Mouse (Mus musculus) retina, postnatal 1 day (tissue): ENCODE data around the gene Erich2.

Source experiments
- DNase-seq: peaks from one replicate; pipeline ENCODE4 v3.0.0-alpha.2; 2012

Gene Erich2

DNA sequence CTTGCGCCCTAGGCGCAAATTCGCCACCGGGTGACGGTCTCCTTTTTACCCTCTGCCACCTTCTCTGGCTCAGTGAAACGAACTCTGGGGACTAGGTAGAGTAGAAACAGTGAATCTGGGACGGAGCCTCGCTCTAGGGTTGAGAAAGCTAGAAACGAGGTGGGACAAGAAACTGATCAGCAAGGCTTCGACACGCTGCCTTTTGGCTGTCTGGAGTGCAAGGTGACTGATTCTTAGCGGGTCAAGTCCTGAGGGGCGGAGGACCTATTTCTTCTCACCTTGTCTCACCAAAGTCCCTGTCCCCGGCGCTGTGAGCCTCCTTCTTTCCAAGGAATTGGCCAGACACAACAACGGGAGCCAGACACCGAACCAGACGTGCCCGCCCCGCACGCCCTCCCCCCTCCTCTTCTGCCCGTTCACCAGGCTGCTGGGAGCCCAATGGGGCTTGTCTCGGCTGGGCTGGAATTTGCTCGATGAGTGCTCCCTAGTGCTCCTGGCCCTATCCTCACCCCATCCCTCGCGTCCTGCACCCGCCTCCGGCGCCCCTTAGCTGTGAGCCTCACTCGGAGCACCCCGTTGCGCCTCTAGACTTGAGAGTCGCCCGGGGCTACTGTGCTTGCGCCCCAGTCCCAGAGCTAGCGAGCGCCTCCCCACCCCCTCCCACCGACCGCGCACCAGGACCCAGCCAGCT, 54.5 kb downstream of the Erich2 start:
- DNase-seq = peak; percentile 62

DNA sequence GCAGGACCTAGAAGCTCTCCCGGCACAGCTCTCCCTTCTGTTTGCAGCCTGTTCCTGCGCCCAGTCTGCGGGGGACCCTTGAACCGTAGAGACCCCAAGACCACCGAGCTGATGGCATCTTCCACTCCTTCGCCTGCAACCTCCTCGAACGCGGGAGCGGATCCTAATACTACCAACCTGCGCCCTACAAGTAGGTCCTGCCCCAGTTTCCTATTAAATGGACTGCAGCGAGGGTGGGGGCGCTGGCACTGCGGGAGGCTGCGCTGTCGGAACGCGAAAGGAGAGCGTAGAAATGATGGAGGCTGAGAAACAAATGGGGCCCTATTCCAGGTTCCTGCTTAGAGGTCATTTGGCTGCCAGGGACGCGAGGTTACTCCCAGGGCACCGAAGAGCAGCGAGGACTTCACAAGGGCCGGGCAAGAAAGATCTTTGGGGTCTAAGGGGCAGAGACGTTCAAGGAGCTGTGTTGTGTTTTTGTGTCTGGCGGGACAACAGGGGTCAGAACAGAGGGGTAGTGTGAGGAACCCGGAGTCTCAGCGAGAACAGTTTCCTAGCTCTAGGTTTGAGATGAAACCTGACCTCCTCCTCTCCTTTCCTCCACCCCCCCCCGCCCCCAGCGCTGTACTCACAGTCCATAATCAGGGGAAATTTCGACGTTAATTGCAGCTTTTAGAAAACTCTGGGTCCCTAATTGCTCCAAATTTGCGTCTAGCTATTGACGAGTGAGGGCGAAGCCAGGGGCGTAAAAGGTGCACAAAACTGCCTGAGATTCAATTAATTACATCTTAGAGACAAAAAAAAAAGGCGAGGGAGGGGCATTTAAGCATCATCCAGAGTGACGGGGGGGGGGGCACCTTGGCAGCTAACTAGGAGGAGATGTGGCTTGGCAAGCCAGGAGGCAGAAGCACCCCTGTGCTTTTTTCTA, 55.4 kb downstream of the Erich2 start:
- DNase-seq = peak; percentile 40

DNA sequence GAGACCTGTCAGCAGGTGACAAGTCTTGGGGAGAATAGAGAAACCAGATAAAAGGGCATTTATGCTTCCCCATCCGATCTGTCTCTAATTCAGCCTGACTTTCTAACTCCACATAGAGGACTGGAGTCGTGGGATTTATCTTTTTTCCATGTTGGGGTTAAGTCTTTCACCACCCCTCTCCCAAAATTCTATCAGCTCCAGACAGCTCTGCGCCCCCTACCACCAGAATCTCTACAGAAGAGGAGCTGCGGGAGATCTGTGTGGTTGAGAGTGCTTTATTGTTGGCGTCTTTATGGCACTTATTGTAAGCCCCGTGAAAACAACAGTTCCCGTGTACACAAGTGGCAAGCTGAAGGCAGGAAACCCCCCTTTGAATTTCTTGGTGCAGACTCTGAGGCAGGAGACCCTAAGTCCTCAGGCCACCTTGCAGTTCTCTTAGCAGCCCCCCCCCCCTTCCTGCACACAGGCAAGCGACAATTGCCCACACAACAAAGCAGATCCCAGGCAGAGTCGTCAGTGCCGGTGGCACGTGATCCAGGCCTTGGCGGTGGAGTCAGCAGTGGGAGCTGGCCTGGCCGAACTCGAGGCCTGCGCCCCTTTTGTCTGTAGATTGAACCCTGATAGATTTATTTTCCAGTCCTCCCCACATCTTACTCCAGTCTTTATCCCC, 56.2 kb downstream of the Erich2 start:
- peak; percentile 51 for DNase-seq

DNA sequence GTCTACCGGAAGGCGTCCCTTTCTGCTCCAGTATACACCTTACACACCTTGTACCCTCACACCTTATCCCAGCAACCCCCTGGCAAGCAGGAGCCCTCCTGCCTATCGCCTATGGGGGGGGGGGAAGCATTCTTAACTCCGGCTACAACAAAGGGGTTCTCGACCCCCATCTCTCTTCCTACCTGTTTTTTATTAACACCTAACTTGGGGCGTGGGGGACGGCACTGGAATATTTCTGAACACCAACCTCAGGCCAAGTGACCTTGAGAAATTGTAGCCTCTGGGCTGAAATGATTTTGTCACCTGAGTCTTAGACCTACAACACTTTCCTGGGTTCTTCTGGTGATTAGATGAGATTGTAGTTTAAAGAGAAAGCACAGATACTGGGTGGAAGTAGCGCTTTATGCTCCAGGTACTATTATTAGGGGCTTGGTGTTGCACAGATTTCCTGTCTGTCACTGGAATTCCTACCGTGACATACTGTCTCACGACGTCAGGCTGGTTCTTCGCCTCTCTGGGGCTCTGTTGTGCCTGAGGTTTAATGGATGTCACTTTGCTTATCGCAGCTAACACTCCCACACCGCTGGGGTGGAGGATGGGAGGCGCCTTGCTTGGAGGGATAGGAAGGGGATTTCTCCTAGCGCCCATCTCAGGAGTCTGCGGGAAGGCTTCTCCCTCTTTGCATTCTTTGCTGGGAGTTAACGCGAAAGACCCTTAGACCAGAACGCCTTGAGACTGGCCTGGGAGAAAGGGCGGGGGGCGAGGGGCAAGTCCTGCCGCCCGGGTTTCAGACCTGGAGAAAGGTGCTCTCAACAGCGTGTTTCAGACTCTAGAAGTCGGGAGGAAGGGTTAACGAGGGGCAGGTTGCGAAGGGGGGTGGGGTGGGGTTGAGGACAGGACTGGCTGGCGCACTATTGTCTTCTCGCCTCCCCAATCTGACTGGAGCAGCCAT, 57.3 kb downstream of the Erich2 start:
- DNase-seq = peak; percentile 59

DNA sequence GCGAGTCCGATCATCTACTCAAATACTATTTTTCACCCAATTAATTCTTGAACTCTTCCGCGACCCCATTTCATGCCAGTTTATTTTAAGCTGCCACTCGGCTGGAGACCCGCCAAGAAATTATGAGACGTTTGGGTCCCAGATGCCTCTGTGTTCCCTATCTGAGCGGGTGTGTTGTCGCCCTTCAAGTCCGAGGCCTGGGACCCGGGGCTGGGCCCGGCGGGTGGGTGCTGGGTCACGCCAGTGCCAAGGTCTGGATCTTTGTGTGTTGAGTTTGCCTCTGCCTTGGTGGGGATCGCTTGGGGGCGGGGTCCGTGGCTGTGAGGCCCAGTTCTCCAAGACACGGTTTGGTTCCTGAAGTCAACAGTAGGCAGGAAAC, 58.0 kb downstream of the Erich2 start:
- DNase-seq = peak; percentile 83

DNA sequence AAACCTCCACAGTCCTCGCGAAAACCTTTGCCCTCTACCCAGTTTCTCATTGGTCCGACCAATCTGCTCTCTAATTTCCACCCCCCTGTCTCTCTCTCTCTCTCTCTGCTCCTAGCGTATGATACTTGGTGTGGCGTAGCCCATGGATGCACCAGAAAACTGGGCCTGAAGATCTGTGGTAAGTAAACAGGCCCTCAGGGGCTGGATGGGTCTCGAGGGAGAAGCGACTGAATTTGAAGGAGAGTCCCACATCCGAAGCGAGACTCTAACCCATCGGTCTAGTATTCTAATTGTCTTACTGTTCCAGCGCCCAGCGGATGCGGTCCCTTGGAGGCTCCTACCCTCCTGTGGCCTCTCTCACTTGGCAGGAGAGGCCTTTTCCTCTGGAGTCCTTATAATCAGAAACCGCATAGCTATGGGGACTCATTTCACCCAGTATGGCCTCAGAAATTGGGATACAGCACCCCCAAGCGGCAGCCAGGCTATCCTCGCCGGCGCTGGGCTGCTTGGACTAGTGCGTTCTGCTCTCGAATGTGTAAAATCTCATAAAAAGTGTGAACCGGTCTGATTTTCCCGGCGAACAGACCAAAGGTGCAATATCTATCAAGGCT, 58.6 kb downstream of the Erich2 start:
- DNase-seq = peak; percentile 70

DNA sequence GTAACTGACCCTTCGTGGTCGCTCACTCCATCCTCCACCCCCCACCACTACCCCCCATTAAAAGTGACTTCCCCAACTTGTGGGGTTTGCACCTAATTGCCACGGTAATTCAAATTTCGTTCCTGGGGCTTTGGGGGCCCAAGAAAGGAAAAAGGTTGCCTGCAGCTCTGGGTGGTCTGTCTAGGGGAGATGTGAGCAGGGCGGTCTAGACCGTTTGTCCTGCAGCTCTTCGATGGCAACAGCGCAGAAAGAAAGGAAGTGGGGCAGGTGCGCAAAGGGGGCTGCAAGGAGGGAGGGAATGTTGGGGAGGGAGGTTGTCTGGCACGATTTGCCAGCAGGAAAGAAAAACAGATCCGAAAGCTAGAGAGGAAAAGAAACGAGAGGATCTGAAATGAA, 59.1 kb downstream of the Erich2 start:
- no peak for DNase-seq

DNA sequence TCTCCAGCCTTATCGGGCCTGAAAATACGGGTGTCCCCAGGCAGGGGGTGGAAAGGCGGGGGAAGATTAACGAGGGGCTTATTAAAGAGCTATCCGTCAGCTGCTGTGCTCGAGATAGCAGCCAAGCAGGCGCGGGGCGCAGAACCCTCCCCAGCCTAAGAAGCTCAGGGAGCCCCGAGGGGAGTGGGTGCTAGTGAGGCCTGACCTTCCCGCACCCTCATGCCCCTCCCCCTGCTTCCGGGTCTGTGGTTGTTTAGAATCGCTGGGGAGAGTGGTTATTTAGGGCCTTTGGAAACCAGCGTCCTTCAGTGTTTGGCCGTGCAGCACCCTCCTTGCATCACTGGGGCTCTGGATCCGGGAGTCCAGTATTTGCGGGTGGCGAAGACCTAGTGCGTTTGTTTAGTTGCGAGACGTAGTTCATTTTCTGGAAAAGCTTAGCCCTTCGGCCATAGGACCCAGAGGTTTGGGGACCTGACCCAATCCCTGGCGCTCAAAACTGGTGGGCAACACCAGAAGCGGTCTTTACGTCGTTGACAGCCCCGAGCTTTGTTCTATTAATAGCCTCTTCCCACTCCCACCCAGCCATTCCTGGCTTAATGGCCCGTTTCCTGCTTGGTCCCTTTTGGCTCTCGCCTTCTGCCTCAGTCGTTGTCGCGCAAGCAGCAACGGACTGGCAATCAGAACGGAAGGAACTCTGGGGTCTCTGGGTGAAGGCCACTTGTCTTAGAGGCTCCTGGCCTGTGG, 59.8 kb downstream of the Erich2 start:
- peak; percentile 81 for DNase-seq

DNA sequence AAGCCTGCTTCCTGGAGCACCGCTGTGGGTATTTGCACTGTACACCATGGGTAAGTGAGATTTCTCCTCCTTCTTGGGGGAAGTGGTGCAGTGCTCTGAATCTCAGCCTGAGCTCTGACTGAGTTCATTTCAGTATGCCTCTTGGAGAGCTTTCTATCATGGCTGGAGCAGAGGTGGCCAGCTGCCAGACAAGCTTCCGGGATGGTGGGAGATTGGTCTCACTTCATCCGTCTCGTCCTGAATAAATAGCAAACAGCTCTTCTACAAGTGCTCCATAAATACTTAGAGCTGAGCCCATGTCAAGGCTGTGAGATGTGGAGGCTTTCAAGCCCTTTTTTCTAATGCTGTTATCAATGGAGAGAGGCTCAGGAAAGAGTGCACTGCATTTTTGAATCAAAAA, 63.1 kb downstream of the Erich2 start:
- DNase-seq = peak; percentile 33

DNA sequence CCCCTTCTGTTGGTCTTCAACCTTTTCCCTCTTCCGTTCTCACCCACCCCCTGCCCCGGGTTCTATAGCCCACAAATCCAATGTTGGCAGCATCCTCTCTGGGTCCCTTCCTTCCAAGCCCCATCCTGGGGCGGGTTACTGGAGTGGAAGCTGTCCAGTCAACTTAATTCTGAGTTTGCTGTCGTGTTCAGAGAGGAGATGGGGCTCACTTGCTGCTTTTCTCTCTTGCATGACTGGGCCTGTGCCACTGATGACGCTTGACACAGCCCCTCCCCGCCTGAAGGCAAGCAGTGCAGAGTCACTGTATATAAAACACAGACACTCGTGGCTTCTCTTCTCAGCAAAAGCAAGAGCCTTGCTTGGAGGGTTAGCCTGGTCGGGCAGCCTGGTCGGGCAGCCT, 63.6 kb downstream of the Erich2 start:
- DNase-seq = peak; percentile 92

DNA sequence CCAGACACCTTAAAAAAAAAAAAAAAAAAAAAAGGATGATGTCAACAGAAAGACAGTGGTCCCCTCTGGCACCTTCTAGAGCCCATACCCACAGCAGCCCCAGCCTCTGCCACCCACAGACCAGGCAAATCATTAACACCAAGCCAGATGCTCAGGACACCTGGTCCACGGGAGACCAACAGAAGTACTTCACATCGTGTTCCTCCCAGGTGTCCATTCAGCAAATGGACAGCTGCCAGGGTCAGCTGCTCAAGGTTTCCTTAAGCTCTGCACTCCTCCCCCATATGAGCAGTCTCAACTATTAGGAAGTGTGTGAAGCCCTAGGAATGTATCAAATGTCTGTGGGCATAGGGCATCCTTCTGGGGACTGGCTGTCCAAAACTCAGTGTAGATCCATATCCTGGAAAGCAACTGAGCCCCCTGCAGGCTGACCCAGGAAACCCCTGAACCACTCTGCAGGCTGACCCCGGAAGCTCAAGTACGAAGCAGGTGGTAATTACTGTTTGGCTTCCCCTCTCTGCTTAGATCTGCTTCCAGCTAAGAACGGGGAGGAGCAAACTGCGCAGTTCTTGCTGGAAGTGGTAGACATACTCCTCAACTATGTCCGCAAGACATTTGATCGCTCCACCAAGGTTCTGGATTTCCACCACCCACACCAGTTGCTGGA, 65.1 kb downstream of the Erich2 start:
- DNase-seq = no peak

DNA sequence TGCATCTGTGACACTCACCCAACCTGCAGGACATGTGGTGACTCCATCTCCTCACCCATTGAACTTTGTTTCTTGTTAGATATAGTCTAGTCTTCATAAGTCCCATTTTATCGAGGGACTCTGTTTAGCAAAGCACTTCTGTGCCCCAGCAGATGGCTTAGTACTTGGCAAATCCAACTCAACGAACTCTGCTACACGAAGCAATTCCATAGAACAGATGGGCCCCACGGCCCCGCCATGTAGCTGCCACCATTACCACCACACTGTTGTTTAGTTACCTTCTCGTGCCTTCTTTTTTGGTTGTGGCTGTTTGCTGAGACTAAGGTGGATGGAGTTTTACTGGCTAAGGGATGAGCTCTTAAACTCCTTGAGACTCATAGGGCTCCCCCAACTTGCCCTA, 79.6 kb downstream of the Erich2 start:
- DNase-seq = no peak
